Mouse (Mus musculus): ENCODE measurements around the gene Fadd.
A peak's percentile ranks its signal among the peaks of the same experiment; 100 is the strongest.

Fadd gene

DNA sequence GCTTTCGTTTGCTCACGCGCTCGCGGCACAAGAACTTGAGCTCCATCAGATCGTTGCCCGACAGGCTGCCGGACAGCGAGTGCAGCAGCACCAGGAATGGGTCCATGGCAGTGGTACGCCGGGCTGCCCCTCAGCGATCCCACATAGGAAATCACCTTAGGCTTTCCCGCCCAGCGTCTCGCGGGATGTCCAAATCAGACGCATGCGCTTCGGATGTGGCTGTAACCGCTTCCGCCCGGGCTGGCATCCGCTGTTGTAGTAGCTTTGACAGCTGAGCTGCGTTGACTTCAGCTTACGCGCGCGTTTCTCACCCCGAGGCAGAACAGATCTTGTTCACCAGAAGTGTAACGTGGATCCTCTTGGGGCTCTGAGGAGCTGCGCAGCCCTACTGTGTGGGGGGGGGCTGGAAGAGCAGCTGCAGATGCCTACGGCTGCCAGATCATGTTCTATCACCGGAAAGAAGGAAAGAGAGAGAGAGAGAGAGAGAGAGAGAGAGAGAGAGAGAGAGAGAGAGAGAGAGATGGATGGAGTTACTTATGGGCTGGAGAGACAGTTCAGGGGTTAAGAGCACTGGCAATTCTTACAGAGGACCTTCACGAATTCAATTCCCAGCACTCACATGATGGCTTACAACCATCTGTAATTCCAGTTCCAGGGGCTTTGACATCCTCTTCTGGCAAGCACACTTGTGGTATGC, at the start of gene Fadd:
Gene Fadd (minus strand): TSS at position 180 of the 697 bp plus-strand sequence.
- DNase-seq (ENCODE audit: low spot score in 2 of 2), result peak; percentile 96

- DNase-seq (ENCODE audit: low spot score in 2 of 2), result no peak
Measured at GRCm38 (mm10) chr7:144630622-144631021, 48.4 kb upstream of the Fadd start.

DNA sequence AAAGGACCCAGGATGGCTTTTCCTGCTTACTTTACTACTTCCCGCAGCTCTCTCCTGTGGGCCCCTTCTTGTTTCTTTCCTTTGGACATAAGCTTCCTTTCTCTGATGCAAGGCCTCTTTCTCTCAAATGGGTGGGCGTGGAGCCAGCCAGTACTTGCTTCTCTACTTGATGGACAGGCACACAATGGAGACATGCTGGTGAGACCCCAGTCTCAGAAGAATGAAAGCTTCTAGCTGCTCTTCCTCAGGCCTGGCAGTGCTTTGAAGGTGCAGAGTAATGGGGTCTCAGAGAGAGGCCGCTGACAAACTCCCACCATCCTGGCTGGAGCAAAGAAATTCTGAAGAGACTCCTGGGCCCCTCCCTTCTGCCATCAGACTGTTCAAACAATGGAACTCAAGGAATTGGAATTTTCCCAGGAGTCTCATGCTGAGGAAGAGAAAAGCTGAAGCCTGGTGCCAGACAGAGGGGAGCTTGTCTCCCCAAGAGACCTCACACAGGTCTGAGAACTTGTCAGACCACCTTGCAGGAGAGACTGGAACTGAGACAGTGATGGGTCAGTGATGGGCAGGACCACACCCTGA, 46.2 kb upstream of the Fadd start:
- no peak for DNase-seq (ENCODE audit: low spot score in 2 of 2)

DNA sequence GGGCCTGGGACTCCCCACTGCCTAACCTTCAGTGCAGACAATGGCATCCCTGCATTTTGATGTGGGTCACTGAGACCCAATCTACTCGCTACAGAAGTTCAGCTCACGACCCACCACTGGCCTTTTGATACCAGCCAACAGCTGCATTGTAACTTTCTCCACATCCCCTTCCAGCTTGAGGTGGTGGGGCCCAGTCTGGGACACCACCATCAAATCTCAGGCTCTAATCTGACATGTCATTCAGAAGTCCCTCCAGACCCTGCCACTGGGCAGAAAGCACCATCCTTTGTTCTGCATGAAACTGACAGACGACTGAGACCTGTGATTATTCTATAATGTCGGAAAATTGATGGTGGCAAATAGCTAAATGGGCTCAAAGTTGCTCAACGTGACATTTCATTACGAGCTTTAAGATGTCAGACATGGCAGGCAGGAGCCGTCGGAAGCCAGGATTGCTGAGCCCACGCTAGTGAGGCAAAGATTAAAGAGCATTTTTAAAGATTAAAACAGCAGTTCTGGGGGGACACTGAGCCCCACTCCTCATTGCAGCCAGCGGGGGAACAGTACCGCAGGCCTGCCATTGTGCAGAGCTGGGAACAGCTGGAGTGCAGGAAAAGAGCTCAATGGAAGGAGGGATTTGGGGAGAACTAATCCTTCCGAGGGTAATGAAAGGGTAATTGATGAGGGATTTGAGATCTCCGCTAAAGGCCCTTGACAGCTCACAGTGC, 45.5 kb upstream of the Fadd start:
- DNase-seq (ENCODE audit: low spot score in 2 of 2), result no peak

DNA sequence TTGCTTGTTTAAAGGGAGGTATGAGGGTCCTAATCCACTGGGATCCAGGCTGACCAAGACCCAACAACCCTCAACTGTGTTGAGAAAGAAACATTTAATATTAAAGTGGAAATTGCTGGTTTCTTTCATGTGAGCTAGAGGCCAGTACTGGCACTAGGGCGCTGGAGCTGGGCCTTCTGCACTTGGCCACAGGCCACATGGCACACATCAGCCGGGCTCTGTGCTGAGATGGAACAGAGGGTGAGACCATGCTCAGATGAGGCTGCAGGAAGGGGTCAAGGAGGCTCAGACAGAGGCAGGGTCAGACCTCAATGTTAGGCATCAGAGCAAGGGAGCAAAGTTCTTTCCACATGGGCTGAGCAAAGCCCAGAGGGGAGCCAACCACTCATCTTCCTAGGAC, 43.8 kb upstream of the Fadd start:
- DNase-seq (ENCODE audit: low spot score in 2 of 2), result no peak

- peak in 1 of 2 experiments; percentile 37 for DNase-seq (ENCODE audit: low spot score in 2 of 2)
Measured at GRCm38 (mm10) chr7:144620721-144621681, 38.7 kb upstream of the Fadd start.

DNA sequence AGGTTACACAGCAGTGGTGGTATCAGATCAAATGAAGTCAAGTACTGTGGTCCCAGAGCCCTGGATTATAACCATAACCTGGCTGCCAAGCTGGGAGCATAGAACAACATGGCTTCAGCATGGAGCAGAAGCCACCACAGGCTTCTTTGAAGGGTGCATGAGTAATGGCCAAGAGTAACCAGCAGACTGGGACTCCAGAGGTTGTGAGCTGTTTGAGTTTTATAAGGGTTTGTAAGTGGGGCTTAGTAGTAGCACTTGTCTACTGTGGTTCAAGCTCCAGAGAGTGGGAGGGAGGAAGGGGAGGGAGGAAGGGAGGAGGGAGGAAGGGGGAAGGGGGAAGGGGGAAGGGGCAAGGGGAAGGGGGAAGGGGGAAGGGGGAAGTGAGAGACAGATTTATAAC, 38.1 kb upstream of the Fadd start:
- DNase-seq (ENCODE audit: low spot score in 2 of 2), result no peak

DNA sequence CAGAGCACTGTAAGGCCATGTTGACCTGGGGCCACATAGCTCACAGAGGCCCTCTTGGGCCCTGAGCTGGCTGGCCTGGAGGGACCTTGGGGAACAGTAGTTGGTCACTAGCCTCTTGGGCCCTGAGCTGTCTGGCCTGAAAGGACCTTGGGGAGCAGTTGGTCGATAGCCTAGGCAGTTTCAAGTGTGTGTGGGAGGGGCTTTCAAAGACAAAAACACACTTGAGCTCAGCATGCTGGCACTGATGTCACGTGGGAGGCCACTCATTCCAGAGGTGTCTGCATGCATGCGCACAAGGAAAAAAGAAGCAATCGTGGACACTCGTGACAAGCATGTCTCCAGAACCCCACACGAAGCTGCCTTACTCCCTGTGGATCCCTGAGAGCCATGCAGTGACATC, 33.1 kb upstream of the Fadd start:
- no peak for DNase-seq (ENCODE audit: low spot score in 2 of 2)

DNA sequence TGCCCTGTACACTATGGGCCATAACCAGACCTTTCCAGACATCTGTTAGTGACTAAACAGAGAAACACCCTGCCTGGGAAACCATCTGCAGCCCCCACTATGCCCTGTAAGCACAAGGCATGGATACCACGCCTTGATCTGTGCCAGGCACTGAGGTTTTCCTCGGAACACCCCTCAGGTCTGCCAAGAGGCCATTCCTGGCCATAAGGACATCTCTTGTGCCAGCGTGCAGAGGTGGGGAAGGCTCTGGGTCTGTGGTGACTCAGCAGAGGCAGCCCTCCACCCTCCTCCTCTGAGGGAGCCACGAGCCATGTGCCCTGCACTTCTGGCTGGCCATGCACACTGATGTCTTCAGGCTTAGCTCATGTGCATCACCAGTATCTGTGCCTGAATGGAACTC, 30.6 kb upstream of the Fadd start:
- no peak for DNase-seq (ENCODE audit: low spot score in 2 of 2)

DNA sequence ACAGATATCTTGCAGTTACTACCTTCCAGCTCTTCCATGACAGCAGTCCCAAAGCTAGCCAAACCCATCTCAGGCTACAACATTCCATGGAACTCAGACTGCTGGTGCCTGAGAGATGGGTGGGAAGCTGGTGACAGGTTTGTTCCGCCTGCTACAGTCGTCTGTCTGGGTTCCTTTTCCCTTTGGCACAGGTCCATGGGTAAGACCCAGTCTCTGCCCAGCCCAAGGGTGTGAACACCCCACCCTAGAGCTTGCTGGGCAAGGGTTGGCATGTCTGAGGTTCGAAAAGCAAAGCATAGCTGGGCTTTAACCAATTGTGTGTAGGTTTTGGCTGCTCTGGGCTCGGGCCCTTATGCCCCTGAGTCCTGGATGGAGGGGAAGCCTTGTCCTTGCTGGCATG, 30.1 kb upstream of the Fadd start:
- peak in 1 of 2 experiments; percentile 62 for DNase-seq (ENCODE audit: low spot score in 2 of 2)

DNA sequence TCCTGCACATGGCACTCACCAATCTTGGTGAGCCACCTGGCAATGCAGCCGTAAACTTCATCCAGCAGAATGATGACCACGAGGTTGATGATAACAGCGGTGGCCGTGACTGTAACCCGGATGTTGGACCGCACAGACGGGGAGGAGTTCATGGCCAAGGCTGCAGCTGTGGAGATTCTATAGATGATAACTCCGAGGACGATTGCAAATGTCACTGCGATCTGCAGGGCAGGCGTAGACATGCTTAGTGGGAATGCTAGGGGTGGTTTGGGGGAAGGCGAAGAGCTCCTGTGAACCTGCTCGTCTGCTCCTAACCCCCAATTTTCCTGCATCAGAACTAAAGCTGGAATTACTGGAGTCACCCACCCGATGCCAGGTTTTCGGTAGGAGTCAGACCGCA, 29.3 kb upstream of the Fadd start:
- peak; percentile 43 to 54 for DNase-seq (ENCODE audit: low spot score in 2 of 2)

- DNase-seq (ENCODE audit: low spot score in 2 of 2), result no peak
Measured at GRCm38 (mm10) chr7:144609568-144609967, 27.3 kb upstream of the Fadd start.

DNA sequence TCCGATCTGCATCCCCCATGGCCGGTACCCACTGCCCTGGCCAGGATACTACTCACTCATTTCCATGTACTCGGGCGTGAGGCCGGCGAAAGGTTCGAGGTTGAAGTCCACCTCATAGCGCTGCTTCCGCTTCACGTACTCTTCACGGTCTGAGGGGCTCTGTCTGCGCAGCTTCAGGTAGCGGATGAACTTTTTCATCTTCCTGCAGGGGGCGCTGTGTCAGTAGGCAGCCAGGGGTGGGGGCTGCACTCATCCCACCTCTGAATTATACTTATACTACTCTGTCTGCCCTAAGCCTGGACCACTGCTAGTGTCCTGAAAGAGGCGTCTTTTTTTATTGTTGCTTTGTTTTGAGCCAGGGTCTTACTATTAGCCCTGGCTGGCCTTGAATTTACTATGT, 25.6 kb upstream of the Fadd start:
- no peak for DNase-seq (ENCODE audit: low spot score in 2 of 2)

DNA sequence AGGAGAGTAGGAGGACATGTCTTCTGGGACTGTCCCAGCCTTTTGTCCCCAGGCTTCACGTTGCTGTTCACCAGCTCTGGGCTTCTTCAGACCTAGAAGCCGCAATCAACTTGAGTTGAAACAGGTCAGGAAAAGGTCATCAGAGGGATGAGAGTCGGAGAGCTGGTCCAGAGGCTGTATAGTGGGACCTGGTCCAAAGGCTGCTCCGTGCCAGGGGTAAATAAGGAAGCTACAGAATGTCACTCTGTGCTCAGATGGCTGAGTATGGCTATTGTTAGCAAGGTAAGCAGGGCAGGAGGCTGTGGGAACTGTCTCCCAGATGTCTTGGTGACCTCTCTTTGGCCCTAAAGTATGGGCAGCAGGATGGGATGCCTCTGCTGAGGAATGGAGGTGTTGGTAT, 22.5 kb upstream of the Fadd start:
- DNase-seq (ENCODE audit: low spot score in 2 of 2), result no peak

DNA sequence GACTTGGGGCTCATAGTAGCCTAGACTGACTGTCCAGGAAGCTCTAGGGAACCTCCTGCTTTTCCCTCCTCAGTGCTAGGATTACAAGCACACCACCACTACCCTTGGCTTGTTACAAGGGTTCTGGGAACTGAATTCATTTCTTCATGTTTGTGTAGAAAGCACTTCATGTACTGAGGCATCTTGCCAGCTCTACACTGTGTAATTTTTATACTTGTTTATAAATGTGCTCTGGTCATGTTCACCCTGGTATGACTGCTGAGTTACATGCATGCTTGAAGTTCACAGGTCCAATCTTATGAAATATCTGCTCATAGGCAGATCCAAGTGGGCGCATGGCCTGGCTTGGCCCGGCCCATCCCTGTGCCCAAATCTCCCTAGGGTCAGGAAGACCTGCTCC, 22.0 kb upstream of the Fadd start:
- no peak for DNase-seq (ENCODE audit: low spot score in 2 of 2)

DNA sequence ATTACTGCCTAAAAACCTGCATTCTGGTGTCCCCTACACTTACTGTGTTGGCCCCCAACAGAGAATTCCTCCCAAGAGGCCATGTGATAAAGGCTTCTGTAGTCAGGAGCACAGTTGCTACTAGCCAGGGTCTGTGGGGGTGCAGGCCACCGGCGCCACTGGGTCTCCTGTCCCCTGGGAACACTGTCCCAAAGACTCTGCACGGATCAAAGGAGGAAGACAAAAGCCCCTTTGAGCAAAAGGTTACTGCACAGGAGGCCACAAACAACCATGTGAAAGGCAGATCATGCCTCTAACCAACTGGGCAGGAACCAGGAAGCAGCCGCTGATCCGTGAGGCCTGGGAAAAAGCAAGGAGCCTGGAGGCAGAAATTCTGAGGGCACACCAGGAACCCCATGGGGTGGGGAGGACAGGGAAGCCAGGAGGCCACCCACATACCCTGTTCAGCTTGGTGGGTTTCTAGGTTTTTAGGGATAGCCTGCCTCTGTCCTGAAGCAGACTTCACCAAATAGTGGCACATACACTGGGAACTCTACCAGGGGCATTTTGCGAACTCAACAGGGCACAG, 18.2 kb upstream of the Fadd start:
- DNase-seq (ENCODE audit: low spot score in 2 of 2), result no peak

- DNase-seq (ENCODE audit: low spot score in 2 of 2), result no peak
Measured at GRCm38 (mm10) chr7:144589508-144589907, 7.2 kb upstream of the Fadd start.

- peak in 1 of 2 experiments; percentile 28 for DNase-seq (ENCODE audit: low spot score in 2 of 2)
Measured at GRCm38 (mm10) chr7:144587291-144587690, 5.0 kb upstream of the Fadd start.

GRCm38 (mm10) chr7:144585648-144586047, 3.4 kb upstream of the Fadd start:
- DNase-seq (ENCODE audit: low spot score in 2 of 2), result peak; percentile 63 to 68

DNA sequence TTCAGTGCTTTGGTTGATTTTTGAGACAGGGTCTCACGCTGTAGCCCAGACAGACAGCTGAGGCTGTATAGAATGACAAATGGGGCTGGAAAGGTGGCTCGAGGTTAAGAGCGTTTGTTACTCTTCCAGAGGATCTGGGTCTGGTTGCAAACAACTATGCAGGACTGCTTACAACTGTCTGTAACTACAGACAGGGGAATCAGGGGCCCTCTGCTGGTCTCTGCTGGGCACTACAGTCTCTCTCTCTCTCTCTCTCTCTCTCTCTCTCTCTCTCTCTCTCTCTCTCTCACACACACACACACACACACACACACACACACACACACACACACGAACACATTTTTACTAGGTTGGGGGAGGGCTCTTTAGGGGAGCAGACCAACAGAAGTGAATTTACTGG, 1.4 kb upstream of the Fadd start:
- DNase-seq (ENCODE audit: low spot score in 2 of 2), result no peak

DNA sequence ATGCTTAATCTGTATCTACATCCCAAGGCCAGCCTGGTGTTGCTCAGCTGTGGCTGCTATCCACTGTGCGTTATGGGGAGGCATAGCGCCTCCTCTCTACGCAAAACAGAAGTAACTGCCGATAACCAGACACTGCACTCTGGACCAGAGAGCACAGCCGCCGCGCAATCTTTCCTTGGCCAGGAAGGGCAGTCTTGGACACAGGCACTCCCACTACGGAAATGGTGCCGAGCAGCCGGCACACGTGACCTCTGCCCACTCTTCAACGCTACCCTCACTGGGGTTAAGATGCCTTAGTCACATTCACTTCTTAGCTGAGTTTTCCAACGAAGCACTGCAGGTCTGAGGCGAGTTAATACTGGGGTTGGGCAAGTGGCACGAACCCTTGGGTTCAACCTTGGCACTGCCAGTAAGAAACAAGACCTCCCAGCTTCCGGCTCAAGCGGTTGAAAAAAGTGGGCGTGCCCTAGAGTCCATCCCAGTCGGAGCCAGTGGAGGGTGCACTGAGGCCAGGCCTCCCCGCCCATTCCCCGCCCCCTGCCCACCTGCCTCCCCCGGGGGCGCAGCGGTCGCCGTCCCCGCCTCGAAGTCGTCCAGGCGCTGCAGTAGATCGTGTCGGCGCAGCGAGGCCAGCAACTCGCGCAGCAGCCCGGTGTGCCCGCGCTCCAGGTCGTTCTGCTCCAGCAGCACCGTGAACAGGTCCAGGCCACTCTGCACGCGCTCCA, 542 bp downstream of the Fadd start:
- peak; percentile 86 for DNase-seq (ENCODE audit: low spot score in 2 of 2)
